Mouse (Mus musculus): ENCODE measurements at regions not wholly inside any gene's neighbourhood (a gene's known extent, or its start where the extent isn't known, plus 50 kb on each side); places are given as distances from the start of the nearest gene placed in this dataset.
A peak's percentile ranks its signal among the peaks of the same experiment; 100 is the strongest.

GRCm38 (mm10) chr10:17277911-17278310 is 445.1 kb upstream of the Cited2 start:
- peak; percentile 22; the same call in 1 of the 2 replicates for TF ChIP-seq CTCF (IDR thresholded peaks at IDR 0.05; ENCODE audit: low read depth)
- no peak overlapping the region for H3K9ac ChIP-seq (replicated peaks; ENCODE audit: low read length)
- ATAC-seq (no peak), DNase-seq (ENCODE audit: low spot score) (no peak)
- no peaks in the 10 kb centered on the region for H3K4me1 ChIP-seq (ENCODE audit: insufficient read depth, low read length)
- no peak overlapping the region for H3K27ac ChIP-seq
- H3K9me3 ChIP-seq (ENCODE audit: low read length): 0 out of 2 replicates have a peak, but pooled peaks cover 2% of the 10 kb centered on the region
- H3K4me3 ChIP-seq (ENCODE audit: low read length): no peak overlapping the region
- no peaks in the 10 kb centered on the region for H3K36me3 ChIP-seq (ENCODE audit: insufficient read depth, low read length)
- no peaks in the 10 kb centered on the region for H3K27me3 ChIP-seq (ENCODE audit: insufficient read depth, low read length)
- no peak overlapping the region for H3K4me2 ChIP-seq (ENCODE audit: low read depth, low read length)

GRCm38 (mm10) chr10:17284858-17285257 is 438.2 kb upstream of the Cited2 start:
- peak; percentile 11 for DNase-seq (ENCODE audit: low spot score)
- H3K4me3 ChIP-seq (ENCODE audit: low read length): no peak overlapping the region
- H3K27ac ChIP-seq: no peak overlapping the region
- no peaks in the 10 kb centered on the region for H3K4me1 ChIP-seq (ENCODE audit: insufficient read depth, low read length)
- no peaks in the 10 kb centered on the region for H3K27me3 ChIP-seq (ENCODE audit: insufficient read depth, low read length)
- no peak overlapping the region for H3K4me2 ChIP-seq (ENCODE audit: low read depth, low read length)
- H3K36me3 ChIP-seq (ENCODE audit: insufficient read depth, low read length): no peaks in the 10 kb centered on the region
- no peak for ATAC-seq
- 77% methylated on average over 5 of the region's 5 CpGs for WGBS
- no peak for TF ChIP-seq CTCF (IDR thresholded peaks at IDR 0.05; ENCODE audit: low read depth)
- 0 out of 2 replicates have a peak, but pooled peaks cover 2% of the 10 kb centered on the region for H3K9me3 ChIP-seq (ENCODE audit: low read length)
- H3K9ac ChIP-seq (replicated peaks; ENCODE audit: low read length): no peak overlapping the region

DNA sequence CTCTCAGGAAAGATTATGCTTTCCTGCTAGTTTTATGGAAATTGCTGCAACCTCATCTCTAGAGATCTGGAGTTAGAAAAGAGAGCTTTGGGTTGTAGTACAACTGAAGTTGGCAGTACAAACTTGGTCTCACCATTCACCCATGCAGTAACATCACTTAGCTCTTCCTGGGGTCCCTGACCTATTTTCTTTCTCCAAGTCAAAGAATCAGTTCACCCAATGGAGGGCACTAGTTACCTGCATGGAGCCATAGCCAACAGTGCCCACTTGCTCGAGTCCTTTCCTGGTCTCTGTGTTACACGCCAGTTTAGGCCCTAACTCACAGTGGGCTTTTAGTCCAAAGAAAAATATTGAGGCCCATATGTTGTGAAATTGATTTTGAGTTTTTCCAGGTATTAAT is 435.9 kb upstream of the Cited2 start:
- H3K27me3 ChIP-seq (ENCODE audit: insufficient read depth, low read length): no peaks in the 10 kb centered on the region
- no peak for DNase-seq (ENCODE audit: low spot score)
- no peaks in the 10 kb centered on the region for H3K36me3 ChIP-seq (ENCODE audit: insufficient read depth, low read length)
- H3K9ac ChIP-seq (replicated peaks; ENCODE audit: low read length): no peak overlapping the region
- no peak overlapping the region for H3K27ac ChIP-seq
- H3K4me2 ChIP-seq (ENCODE audit: low read depth, low read length): no peak overlapping the region
- H3K4me3 ChIP-seq (ENCODE audit: low read length): no peak overlapping the region
- TF ChIP-seq CTCF (IDR thresholded peaks at IDR 0.05; ENCODE audit: low read depth): no peak
- no peaks in the 10 kb centered on the region for H3K9me3 ChIP-seq (ENCODE audit: low read length)
- 94% methylated on average over 2 of the region's 2 CpGs for WGBS
- no peaks in the 10 kb centered on the region for H3K4me1 ChIP-seq (ENCODE audit: insufficient read depth, low read length)
- no peak for ATAC-seq

DNA sequence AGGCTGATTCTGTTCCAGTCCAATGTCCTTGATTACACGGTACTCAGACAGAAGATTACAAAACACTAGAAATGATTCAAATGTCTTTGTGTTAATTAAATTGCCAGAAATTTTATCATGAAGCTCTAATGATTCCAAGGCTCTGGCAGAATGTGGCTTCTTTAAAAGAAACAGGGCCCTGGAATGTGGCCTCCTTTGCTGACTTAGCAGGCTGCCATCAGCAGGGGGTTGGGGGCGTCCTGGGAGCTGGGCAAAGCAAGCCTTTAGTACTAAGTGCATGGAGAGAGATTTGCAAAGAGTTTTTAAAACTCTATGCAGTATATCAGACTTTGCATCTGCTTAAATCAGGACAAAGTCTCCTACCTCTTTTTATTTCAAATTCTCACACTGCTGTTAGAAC is 434.8 kb upstream of the Cited2 start:
- Histone ChIP-seq H3K36me3 (ENCODE audit: insufficient read depth, low read length) (no peaks in the 10 kb centered on the region), H3K27me3 (ENCODE audit: insufficient read depth, low read length) (no peaks in the 10 kb centered on the region), H3K9ac (replicated peaks; ENCODE audit: low read length) (no peak overlapping the region), H3K4me2 (ENCODE audit: low read depth, low read length) (no peak overlapping the region), H3K27ac (no peak overlapping the region), H3K4me1 (ENCODE audit: insufficient read depth, low read length) (no peaks in the 10 kb centered on the region), H3K4me3 (ENCODE audit: low read length) (no peak overlapping the region), H3K9me3 (ENCODE audit: low read length) (no peaks in the 10 kb centered on the region)
- 16% methylated on average over 2 of the region's 2 CpGs for WGBS
- TF ChIP-seq CTCF (IDR thresholded peaks at IDR 0.05; ENCODE audit: low read depth): no peak
- no peak for ATAC-seq
- no peak for DNase-seq (ENCODE audit: low spot score)

DNA sequence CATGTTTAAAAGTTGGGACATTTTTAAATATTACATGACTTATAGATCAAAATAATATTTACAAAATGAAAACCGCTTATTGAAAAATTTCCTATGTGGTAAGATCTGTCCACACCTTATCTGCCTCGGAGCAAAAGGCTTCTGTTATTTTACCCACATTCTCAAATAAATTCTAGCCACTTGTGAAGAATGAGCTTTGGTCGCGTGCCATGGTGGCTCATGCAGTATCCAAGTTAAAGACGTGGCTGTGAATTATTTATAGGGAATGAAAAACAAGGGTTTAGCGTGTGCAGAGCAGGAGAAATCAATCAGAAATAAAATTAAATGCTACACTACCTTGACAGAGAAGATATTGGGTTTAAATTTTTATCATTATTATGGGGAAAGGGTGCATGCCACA is 430.7 kb upstream of the Cited2 start:
- WGBS: 75% methylated on average over 6 of the region's 6 CpGs
- no peak for DNase-seq (ENCODE audit: low spot score)
- H3K27me3 ChIP-seq (ENCODE audit: insufficient read depth, low read length): no peaks in the 10 kb centered on the region

GRCm38 (mm10) chr10:17294440-17294839 is 428.6 kb upstream of the Cited2 start:
- TF ChIP-seq CTCF (IDR thresholded peaks at IDR 0.05; ENCODE audit: low read depth): no peak
- WGBS: 85% methylated on average over 3 of the region's 3 CpGs
- no peak overlapping the region for H3K9ac ChIP-seq (replicated peaks; ENCODE audit: low read length)
- H3K27me3 ChIP-seq (ENCODE audit: insufficient read depth, low read length): no peaks in the 10 kb centered on the region
- no peak for ATAC-seq
- H3K4me3 ChIP-seq (ENCODE audit: low read length): no peak overlapping the region
- DNase-seq (ENCODE audit: low spot score): no peak
- no peak overlapping the region for H3K4me2 ChIP-seq (ENCODE audit: low read depth, low read length)
- no peaks in the 10 kb centered on the region for H3K4me1 ChIP-seq (ENCODE audit: insufficient read depth, low read length)
- no peaks in the 10 kb centered on the region for H3K36me3 ChIP-seq (ENCODE audit: insufficient read depth, low read length)
- H3K27ac ChIP-seq: no peak overlapping the region
- H3K9me3 ChIP-seq (ENCODE audit: low read length): no peaks in the 10 kb centered on the region

More for the DNA sequence above, 430.7 kb upstream of the Cited2 start:
- Histone ChIP-seq H3K9me3 (ENCODE audit: low read length) (no peaks in the 10 kb centered on the region), H3K4me3 (ENCODE audit: low read length) (no peak overlapping the region), H3K4me1 (ENCODE audit: insufficient read depth, low read length) (no peaks in the 10 kb centered on the region), H3K36me3 (ENCODE audit: insufficient read depth, low read length) (no peaks in the 10 kb centered on the region), H3K4me2 (ENCODE audit: low read depth, low read length) (no peak overlapping the region), H3K27ac (no peak overlapping the region), H3K9ac (replicated peaks; ENCODE audit: low read length) (no peak overlapping the region)
- no peak for TF ChIP-seq CTCF (IDR thresholded peaks at IDR 0.05; ENCODE audit: low read depth)
- no peak for ATAC-seq

- H3K4me2 ChIP-seq (ENCODE audit: low read depth, low read length): no peak overlapping the region
- H3K4me1 ChIP-seq (ENCODE audit: insufficient read depth, low read length): no peaks in the 10 kb centered on the region
- no peak for ATAC-seq
- H3K4me3 ChIP-seq (ENCODE audit: low read length): no peak overlapping the region
- H3K9me3 ChIP-seq (ENCODE audit: low read length): no peaks in the 10 kb centered on the region
- no peak for DNase-seq (ENCODE audit: low spot score)
- no peak overlapping the region for H3K27ac ChIP-seq
- H3K27me3 ChIP-seq (ENCODE audit: insufficient read depth, low read length): no peaks in the 10 kb centered on the region
- no peak overlapping the region for H3K9ac ChIP-seq (replicated peaks; ENCODE audit: low read length)
- WGBS: 80% methylated on average over 3 of the region's 3 CpGs
- no peaks in the 10 kb centered on the region for H3K36me3 ChIP-seq (ENCODE audit: insufficient read depth, low read length)
- no peak for TF ChIP-seq CTCF (IDR thresholded peaks at IDR 0.05; ENCODE audit: low read depth)
Measured at GRCm38 (mm10) chr10:17295157-17295556, 427.9 kb upstream of the Cited2 start.

Measured in hindbrain, postnatal 0 days (tissue).